Mouse (Mus musculus) forelimb bud, embryonic 11.5 days (tissue): ENCODE measurements around the gene Ccdc7a.
A peak's percentile ranks its signal among the peaks of the same experiment; 100 is the strongest.

Experiments
- DNase-seq: peaks from one replicate; pipeline ENCODE4 v3.0.0-alpha.2; 2012; ENCODE audit warnings: low read depth, low spot score

Ccdc7a gene

DNA sequence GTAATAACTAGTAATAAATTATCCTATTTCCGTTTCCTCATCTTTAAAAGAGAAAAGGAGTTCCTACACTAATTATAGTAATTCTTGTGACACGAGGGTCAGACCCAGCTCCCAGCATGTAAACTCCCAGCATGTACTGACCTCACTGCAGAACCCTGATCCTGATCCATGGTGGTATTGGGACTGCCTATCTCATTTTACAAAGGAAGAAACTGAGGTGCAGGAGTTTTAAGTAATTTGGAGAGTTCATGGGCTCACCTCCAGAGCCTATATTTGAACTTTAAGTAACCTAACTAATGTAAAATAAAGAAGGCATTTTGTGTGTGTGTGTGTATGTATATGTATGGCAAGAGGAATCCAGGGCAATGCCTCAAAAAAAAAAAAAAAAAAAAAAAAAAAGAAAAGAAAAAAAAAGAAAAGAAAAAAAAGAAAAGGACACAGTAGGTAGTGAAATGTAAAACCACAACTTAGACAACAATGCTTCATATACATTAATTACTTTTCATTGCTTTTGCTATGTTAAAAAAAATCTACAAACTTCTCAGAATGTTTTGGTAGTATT, 378.8 kb downstream of the Ccdc7a start:
- no peak for DNase-seq

GRCm38 (mm10) chr8:128685507-128686428, 379.5 kb downstream of the Ccdc7a start, which contains the start of gene Itgb1:
Itgb1 (plus strand) TSS chr8:128685654.
- peak; percentile 94 for DNase-seq

- DNase-seq, result no peak
Observed at GRCm38 (mm10) chr8:128684609-128685506, 380.5 kb downstream of the Ccdc7a start.
